Mouse (Mus musculus) CD4-positive, CD25-positive, alpha-beta regulatory T cell, adult 4 months (primary cell): ENCODE results near the gene Ube2c. TPM values are rescaled to one million over a fixed set of nuclear protein-coding genes. Genes with fewer than 3 reads are reported as not detected.

Source experiments
- ATAC-seq: one replicate; pipeline ENCODE4 v1.8.0; 2017
- polyA plus RNA-seq, 2 experiments: library from polyadenylated mRNA; unstranded; fragments of 100-300 nt; shearing (Covaris generic); gene quantifications; one replicate each; pipeline ENCODE4 v1.2.1; 2017

The Ube2c gene
- polyA plus RNA-seq, 2 experiments from 2014 or later, result 7.7 to 11.4 TPM

DNA sequence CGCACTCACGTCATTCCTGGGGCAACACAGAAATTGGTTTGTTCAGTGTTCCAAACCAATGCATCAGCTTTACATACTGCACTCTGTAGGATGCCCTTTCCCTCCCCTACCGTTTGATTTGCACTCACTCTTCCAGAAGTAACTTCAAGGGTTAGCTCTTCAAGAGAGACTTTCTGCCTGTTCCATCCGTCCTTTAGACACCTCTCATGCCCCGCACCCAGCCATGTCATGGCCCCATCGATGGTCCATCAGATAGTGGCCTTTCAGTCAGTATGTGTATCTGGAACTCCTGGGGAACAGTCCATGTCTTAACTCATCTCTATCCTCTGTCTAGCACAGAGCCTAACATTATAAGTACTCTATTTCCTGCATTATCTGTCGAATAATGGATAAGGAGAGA, 7.1 kb upstream of the Ube2c start:
- ATAC-seq, result no peak

DNA sequence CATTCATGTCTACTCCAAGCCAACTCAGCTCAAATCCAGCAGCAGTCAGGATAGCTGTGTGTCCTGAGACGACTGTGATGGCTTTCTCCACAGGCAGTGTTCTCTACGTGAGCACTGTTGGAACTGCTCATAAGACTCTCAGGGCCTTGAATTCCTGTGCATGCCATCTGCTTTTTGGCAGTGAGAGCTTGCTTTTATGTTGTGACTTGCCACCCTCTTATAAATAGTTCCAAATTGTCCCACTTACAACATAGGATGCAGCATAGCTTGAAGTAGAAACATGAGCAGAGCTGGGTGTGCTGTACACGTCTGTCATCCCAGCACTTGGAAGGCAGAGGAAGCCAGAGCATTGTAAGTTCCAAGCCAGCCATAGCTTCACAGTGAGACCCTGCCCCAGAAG, 3.9 kb upstream of the Ube2c start:
- no peak for ATAC-seq

DNA sequence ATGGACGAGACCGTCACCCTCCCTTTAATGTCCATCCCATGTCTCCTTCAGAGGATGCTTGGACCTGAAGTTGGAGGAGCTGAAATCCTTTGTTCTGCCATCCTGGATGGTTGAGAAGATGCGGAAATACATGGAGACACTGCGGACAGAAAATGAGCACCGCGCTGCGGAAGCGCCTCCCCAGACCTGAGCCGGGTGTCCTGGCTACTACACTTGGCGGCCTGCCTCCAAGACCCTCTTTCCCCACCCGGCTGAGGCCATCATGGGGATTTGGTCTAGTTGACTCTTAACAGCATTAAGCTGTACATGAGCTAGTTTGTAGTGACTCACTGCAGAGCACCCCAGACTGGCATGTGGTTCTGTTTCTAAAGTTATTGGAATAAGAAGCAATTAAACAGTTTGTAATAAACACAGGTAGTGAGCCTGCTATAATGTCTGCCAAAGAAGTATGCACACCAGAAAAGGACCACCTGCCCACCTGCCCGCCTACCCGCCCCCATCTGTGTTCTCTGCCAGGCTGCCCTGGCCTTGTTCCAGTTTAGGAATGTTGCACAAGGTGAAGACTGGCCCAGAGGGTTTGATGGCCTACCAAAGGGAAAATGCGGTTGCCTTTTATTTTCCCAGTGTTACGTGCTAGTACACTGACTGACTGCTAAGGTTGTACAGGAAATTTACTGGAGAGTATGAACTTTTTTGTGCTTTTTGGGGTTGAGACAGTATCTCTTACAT, 1.7 kb upstream of the Ube2c start:
- ATAC-seq, result no peak

DNA sequence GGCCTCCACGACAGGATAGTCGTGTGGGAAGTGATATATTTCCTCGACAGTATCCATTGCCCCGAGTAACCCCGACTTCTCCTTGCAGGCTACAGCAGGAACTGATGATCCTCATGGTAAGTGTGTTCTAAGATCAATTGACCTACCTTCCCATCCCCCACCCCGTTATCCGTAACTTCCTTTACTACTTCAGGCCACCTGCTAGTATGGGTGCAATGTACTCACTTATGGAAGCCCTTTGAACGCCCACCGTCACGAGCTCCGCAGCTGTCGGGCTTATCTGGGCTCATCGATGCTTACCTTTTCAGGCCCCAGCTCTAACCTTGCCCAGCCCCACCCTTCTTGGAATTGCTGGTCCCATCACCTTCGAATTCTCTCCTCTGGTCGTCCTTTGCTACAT, 581 bp downstream of the Ube2c start:
- no peak for ATAC-seq

DNA sequence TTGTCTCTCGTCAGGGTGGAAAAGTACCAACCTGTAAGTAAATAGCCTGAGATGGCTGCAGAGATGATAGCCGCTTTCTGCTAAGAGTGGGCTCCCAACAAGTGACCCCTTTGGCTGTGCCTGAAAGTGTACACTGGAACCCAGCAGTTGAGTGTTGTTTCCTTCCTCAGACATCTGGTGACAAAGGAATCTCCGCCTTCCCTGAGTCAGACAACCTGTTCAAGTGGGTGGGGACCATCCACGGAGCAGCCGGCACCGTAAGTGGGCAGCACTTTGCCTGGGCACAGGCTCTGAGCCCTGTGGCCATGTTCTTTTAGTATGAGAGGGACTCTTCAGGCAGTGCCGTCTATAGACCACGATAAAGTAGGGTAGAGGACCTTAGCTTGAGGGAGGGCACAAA, 1.4 kb downstream of the Ube2c start:
- no peak for ATAC-seq

DNA sequence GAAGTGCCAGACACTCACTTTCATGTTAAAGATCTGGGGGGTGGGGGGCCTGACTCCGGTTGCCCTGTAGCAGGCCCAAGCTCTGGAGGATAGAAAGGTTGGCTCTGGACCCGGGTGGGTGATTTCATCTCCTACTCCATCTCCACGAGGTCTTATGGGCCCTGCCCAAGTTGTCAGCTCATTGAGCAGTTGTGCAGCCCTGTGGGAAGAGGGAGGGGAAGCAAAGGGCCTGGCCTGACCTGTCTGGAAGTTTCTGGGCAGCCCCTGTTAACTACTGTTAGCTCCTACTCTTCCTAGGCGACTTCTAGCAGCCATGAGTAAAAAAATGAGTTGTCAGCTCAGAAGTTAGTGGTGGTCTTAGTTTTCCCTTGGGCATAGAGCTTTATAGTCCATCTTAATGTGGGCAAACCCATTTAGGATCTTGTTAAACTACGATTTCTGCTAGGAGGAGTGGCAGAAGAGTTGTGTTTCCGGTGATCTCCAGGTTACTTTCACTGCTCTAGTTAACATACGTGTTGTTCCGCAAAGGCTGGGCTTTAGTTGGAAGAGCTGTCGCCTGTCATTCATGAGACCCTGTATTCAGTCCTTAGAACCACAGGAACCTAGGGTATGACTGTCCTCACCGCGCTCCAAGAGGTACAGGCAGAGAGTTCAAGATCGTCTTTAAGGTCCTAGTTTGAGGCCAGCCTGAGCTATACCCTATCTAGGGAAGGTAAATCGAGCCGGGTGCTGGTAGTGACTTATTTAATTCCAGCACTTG, 3.7 kb downstream of the Ube2c start:
- ATAC-seq, result no peak

DNA sequence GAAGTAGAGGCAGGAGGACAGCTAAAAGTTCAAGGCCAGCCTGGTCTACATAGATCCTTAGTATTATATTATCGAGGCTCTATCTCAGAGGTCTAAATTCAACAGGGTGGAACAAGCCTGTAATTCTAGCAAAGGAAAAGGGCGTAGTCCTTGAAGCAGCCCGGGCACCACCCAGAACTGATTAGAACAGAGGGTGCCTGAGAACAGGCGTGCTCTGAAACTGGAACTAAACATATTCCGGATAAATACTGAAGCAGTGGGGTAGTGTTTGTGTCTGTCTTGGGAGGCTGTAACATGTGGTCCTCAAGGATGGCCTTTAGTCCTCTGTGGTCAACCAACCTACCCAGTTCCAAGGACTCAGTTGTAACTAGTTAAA, 4.3 kb downstream of the Ube2c start:
- no peak for ATAC-seq

DNA sequence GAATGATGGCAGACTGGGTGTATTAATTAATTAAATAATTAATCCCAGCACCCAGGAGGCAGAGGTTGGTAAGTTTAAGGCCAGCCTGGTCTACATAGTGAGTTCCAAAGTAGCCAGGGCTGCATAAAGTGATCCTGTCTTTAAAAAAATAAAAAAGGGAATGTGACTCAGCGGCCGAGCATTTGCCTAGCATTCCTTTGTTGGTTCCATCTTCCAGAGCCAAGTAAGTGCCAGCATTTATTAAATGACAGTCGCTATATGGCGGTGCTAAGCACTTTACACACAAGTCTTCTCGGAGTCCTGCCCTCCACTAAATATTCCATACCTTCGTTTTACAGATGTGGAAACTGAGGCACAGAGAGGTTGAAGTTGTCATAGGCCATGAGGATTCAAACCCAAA, 6.4 kb downstream of the Ube2c start:
- ATAC-seq, result no peak

DNA sequence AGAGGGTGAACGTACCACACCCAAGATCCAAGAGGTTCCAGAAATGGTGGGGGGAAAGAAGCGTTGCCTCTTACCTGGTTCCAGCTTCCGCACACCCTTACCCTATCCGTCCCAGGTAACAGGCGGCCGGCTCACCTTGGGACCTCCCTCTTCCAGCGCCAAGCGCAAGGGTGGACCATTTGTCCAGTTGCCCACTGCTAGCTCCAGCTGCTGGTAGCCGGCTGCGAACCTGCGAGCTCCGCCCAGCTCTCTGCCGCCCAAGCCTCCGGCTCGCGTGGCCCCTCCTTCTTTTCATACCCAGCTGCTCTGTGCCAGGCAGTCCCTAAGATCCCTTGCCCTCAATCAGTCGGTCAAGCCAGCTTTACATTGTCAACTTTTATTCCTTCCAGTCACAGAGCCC, 7.1 kb downstream of the Ube2c start:
- ATAC-seq, result no peak

DNA sequence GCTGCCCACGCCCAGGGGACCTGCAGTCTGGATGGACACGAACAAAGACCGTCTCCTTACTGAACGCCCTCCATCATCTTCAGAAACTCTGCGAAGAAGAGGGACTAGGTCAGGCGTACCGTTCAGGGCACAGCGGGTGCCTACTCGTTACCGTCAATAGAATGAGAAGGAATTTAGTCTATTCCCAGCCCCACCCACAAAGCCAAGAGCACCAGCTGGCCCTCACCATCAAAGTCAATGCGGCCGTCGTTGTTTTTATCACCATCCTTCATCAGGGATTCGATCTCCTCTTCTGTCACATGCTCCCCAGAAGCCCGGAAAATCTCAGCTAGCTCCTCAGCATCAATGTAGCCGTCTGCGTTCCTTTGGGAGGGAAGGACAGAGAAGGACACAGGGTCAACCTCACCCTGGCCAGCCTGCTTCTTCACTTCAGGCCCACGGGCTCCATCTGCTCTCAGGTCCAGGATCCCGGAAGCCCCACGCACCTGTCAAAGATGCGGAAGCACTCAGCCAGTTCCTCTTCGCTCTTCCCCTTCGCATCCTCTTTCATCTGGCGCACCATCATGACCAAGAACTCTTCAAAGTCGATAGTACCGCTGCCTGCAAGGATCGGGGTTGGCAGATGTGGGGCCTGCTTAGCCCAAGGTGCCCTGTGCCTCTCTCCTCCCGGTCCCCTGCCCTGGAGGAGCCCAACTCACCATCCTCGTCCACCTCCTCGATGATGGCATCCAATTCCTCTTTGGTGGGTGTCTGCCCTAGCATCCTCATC, 7.7 kb downstream of the Ube2c start:
- no peak for ATAC-seq

DNA sequence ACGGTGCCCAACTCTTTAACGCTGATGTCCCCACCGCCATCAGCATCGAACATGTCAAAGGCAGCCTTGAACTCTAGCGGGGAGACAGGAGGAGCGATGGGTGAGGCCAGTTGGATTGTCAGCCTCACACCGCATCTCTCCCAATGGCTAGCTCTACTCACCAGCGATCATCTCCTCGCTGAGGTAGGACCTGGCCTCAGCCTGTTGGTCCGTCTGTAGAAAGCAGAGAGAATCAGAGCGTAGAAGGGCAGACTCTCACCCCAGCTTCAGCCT, 8.3 kb downstream of the Ube2c start:
- no peak for ATAC-seq

DNA sequence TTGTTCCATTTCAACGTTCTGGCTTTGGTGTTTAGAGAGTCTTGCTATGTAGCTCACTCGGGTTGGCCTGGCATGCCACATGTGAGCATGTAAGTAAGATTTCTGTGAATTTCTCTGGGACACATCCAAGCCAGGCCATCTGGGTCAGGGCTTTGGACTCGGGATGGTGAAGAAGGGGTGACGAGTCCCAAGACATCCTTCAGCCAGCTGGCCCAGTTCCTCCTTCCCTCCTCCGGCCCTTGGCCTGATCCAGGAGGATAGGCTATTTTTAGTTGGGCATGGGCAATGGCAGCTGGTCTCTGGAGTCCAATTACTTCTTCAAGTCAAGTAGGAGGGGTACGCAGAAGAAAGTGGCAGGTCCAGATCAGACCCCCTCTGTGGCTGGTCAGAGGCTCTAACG, 9.1 kb downstream of the Ube2c start:
- no peak for ATAC-seq

DNA sequence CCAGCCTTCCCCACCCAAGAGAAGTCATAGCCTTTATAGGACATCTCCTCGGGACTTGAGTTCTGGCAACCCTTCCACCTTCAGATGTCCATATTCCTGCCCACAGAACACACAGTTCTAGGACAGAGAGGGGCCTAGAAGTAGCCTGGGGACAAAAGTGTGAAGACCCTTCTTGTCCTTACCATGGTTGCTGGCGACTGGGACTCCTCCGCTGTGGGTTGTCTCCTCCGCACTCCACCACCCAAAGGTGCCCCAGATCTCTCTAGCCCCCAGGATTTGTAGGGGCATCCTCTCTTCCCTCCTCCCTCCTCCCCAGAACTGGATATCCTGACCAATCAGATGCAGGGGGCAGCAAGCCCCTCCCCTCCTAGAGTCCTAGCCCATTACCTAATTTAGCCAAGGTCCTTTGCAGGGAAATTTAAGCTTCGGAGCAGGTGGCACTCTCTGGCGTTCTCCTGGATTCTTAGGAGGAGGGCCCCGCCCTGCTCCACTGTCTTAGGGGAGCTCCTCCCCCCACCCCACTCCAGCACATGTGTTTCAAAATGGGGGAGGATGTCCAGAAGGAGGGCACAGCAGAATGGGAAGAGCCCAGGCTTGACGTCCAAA, 9.9 kb downstream of the Ube2c start, which contains the start of gene Tnnc2:
Tnnc2 (minus strand) TSS at position 487 of the 606 bp plus-strand sequence.
- ATAC-seq, result no peak

DNA sequence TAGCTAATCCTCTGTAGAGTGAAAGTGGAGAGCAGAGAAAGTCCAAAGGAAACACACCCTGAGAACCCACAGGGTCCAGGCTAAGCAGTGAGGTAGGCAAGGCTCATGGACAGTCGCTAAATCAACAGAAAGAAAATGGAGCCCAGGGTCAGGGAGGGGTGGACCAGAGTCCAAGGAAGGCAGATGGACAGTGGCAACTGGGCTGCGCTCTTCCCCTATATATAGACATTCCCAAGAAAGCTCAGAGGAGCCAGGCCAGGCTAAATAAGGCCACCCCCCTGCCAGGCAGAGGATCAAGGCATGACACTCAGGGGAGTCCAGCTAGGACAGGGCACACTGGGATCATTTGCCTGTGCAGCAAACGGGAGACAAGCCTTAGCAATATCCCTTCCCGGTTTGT, 12.2 kb downstream of the Ube2c start:
- ATAC-seq, result no peak

DNA sequence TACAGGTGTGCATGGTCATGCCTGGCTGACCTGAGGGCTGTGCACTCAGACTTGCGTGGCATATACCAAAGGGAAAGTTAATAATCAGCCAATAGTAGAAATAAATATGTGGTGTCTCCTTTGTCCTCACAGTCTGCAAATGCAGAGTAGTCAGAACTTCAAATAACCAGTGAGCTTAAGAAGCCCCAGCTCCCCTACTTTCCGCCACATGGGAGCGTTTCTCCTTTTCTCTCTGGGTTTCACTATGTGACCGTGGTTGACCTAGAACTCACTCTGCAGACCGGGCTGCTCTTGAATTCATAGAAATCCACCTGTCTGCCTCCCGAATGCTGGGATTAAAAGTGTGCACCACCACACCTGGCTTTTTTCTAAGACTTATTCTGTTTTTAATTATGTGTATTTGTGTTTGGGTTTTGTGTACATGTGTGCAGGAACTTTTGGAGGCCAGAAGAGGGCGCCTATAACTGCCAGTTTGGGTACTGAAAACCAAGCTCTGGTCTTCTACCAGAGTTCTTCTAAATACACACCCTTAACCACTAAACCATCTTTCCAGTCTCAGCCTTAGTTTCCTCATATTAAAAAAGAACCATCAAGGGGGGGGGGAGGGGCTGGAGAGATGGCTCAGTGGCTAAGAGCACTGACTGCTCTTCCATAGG, 14.4 kb downstream of the Ube2c start:
- ATAC-seq, result no peak

DNA sequence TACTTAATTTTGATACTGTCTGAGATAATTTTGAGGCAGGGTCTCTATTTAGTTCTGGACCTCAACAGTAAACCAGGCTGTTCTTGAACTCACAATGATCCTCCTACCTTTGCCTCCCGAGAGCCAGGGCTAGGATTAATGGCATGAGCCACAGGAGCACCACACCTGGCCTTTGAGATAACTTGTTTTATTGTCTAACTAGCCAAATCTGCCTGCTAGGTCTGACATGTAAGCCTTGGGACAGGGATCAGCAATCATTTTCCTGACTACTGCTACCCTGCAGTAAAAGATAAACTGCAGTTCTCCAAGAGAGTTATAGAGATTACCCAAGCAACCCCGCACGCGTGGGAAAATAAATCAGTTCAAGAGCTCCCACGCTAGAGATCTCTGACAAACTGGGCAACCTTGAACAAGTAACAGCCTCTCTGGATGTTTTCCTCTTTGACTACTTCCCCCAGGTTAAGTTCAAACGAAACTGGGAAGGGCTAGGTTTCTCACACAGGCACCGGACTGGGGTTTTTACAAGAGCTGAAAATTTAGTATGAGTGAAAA, 15.2 kb downstream of the Ube2c start:
- ATAC-seq, result no peak

DNA sequence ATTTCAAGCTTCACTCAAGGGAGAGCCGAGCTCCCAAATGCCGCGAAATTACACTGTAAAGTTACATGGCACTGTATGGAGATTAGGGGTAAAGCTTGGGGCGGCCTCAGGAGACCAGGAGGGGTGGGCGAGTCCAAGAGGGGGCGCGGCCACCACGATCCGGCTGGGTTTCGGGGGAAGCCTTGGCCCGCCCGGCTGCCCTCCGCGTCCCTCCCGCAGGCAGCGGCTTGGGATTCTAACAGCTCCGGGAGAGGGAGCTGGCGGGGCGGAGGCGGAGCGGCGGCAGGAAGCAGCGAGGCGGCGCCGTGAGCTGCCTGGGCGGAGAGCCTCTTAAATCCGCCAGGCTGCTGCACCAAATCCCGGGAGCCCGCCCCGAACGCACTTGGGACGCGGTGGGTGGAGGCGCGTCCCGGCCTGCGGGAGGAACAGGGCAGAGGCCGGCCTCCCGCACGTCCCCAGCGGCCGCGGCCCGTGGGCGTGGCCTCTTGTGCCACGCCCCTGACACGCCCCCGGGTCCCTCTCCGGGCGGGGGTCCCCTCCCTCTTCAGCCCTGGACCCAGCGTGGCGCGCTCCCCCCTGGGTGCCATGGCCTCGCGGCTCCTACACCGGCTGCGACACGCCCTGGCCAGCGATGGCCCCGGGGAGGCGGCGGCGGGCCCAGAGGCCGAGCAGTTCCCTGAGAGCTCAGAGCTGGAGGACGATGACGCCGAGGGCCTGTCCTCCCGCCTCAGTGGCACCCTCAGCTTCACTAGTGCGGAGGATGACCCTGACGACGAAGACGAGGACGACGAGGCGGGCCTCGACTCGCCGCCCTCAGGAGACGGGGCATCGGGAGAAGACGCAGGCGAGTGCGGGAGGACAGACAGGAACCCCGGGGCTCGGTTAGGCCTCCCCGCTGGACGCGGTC, 16.0 kb downstream of the Ube2c start, which contains the start of gene Snx21:
Snx21 (plus strand) TSS at position 343 of the 907 bp plus-strand sequence.
- ATAC-seq, result peak; percentile 80

DNA sequence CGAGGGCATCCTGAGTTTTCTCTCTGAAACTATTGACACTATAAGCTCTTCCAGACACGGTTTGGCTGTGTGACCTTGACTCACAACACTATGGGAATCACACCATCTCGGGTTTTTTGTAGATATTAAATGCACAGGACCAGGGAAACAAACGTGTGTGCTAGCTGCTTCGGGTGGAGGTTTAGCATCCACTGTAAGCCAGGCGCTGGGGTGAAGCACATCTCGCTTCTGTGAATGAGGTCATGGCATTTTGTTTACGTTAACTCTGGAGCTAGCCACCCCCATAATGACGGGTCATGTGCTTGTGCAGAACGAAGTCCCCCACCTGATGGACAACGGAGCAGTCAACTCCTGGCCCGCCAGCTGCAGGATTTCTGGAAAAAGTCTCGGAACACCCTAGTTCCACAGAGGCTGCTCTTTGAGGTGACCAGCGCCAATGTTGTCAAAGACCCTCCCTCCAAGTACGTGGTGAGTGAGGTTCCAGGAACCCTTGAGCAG, 16.7 kb downstream of the Ube2c start:
- peak; percentile 9 for ATAC-seq

DNA sequence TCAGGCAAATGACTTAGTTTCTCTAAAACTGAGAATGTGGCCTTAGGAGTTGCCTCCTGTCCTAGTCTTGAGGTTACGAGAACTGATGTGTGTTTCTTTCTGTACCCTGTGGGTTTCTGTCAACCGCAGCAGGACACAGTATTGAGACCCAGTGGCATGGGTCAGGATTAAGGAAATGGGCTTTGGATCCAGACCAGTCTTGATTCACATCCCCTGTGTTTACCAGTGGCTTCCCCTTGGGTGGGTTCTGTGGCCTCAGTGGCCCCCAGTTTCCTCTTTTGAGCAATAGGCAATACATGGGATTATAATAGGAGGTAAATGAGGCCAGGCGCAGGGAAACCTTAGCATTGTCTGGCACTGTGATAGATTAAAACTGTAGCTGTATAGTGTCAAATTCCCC, 17.3 kb downstream of the Ube2c start:
- no peak for ATAC-seq

DNA sequence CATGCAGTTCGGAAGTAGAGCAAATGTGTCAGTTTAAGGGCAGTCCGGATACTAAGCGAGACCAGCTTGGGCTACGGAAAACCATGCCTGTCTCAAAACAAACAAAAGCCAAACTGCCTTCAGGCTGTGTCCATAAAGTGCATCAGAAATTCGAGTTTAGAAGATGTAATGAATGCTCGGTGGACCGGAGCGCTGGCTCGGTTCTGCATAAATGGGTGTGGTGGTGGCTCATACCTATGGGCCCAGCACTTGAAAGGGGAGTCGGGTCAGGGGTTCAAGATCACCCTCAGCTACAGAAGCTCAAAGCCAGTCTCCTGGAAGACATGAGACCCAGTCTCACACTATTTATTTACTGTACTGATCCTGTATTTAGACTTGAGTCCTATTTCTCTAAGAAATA, 18.1 kb downstream of the Ube2c start:
- no peak for ATAC-seq

DNA sequence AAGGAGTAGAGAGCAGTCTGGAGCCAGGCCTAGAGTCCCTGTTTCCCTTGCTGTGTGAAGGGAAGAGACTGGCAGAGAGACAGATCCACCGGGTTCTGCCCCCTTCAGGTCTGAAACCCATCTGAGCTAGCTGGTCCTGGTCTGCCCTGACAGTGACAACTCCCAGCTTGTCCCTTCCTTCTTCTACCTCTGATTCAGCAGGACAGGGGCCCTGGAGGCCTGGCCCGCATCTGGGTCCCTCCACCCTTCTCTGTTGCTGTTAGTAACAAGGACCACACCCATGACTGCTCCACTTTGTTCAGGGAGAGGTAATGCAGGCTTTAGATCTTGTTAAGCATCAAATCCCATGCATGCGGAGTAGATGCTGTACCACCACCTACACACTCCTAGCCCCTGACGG, 18.7 kb downstream of the Ube2c start:
- no peak for ATAC-seq
